Mouse (Mus musculus): ENCODE measurements around the gene Olfr1446.

The Olfr1446 gene

DNA sequence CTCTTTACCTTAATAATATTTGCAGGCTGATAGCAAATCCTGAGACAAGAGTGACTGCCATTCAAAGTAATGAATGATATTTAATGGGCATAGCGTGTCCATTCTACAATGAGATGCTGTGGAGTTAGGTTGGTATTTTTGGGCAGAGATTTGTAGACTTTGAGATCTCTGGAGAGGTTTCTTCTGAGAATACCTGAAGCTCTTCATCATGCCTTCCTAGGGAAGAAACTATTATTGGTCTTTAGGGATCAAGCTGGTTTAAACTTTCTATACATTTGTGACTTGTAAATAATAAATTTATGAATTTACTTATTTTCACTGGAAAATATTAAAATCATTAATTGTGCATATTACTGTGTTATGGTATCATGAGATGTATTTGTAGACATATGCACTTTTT, at the start of gene Olfr1446:
Gene Olfr1446, minus strand, starts transcription at position 101 of the 400 bp plus-strand sequence.
- no peak for DNase-seq (ENCODE audit: low spot score in 2 of 2)

DNA sequence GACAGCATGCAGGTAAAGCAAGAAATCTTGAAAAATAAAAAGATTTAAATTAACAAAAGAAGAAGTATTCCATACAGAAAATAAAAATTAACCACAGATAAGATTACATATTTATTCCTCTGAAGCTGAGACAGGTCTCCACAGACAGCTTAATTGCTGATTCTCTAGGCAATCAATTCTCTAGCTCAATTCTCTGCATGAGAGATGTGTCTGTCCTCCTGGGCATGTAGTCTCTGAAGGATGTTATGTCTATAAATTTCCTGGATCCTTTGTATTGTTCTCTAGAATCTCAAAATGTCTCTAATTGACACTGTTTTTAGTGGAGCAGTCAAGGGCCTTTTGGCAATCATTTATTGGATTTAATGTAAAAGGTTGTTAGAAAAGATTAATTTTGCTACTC, 37.2 kb upstream of the Olfr1446 start, which contains the start of gene Olfr1449:
Gene Olfr1449, plus strand, starts transcription at position 301 of the 400 bp plus-strand sequence.
- DNase-seq (ENCODE audit: low spot score in 2 of 2) = no peak

GRCm38 (mm10) chr19:12924319-12924718, 31.0 kb upstream of the Olfr1446 start, which contains the start of gene Olfr1448:
TSS of gene Olfr1448 (minus strand) at chr19:12924419.
- DNase-seq (ENCODE audit: low spot score in 2 of 2) = no peak

- DNase-seq (ENCODE audit: low spot score in 2 of 2) = no peak
Observed at GRCm38 (mm10) chr19:12903643-12904042, 10.3 kb upstream of the Olfr1446 start, which contains the start of gene Olfr1447. TSS of gene Olfr1447 (minus strand) at chr19:12903743.

GRCm38 (mm10) chr19:12883555-12883954, 9.8 kb downstream of the Olfr1446 start, which contains the start of gene Olfr1445:
TSS of gene Olfr1445 (plus strand) at chr19:12883855.
- no peak for DNase-seq (ENCODE audit: low spot score in 2 of 2)

- DNase-seq (ENCODE audit: low spot score in 2 of 2) = no peak
Observed at GRCm38 (mm10) chr19:12856983-12857382, 36.3 kb downstream of the Olfr1446 start, which contains the start of gene Olfr1444. TSS of gene Olfr1444 (plus strand) at chr19:12857283.

GRCm38 (mm10) chr19:12846382-12846781, 46.9 kb downstream of the Olfr1446 start, which contains the start of gene Gm5244:
TSS of gene Gm5244 (plus strand) at chr19:12846682.
- DNase-seq (ENCODE audit: low spot score in 2 of 2) = no peak

GRCm38 (mm10) chr19:12838507-12838906, 54.8 kb downstream of the Olfr1446 start:
- no peak for DNase-seq (ENCODE audit: low spot score in 2 of 2)

All from urinary bladder, adult 18-20 months (tissue).